Mouse (Mus musculus) heart, adult 2 months (tissue): Measurements from ENCODE around the gene Slc52a3.

ENCODE experiments used
- CTCF ChIP-seq: fragments of 200-600 bp; IDR thresholded peaks from 2 replicates; pipeline ENCODE4 v1.8.1; 2022; ENCODE audit warnings: antibody characterized with exemption, mild to moderate bottlenecking, moderate library complexity
- EP300 ChIP-seq: fragments of 200-500 bp; IDR thresholded peaks from 2 replicates; pipeline ENCODE4 v1.6.1; 2011; ENCODE audit warnings: low read depth, low read length, control low read depth; ENCODE audit not compliant: insufficient read depth
- POLR2A ChIP-seq: fragments of 200-500 bp; IDR thresholded peaks from 2 replicates; pipeline ENCODE4 v1.6.1; 2011; ENCODE audit warnings: mild to moderate bottlenecking, low read depth, low read length, control low read depth; ENCODE audit not compliant: insufficient read depth

DNA sequence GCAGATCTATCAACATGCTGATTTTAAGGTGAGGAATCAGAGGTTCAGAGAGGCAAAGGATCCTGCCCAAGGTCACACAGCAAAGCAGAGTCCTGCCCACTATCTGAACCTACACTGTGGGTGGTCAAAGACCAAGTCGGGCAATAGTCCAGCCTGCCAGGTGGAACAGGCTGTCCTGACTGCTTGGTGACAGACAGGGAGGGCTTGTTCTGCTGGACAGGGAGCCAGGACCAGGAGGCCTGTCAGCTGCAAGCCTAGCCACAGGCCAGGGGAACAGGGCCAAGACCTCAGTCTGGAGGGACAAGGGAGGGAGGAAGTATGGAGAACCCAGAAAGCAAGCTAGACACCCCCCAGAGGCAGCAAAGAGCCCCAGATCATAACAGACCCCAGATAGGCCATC lies 59.1 kb downstream of the Slc52a3 start:
- TF ChIP-seq EP300 (no peak), POLR2A (no peak), CTCF (no peak)
